Mouse (Mus musculus) G1E-ER4 (cell line): ENCODE data around the gene Mfsd11. TPM values are rescaled to one million over a fixed set of nuclear protein-coding genes. Genes with fewer than 3 reads are reported as not detected.

ENCODE experiments used
- GATA1 ChIP-seq: IDR thresholded peaks from one replicate; pipeline ENCODE4 v1.8.0; 2012; ENCODE audit warnings: low read length, inconsistent platforms
- polyA plus RNA-seq: library from polyadenylated mRNA; stranded (reverse); fragments of >175 nt; gene quantifications from 2 replicates; pipeline ENCODE4 v1.2.3, GENCODE M21; 2012

Mfsd11 gene
- polyA plus RNA-seq, 1 experiment: 7.1 TPM

- no peak for TF ChIP-seq GATA1
Observed at GRCm38 (mm10) chr11:116885275-116886151, 33.3 kb downstream of the Mfsd11 start.

GRCm38 (mm10) chr11:116887136-116887535, 34.9 kb downstream of the Mfsd11 start:
- TF ChIP-seq GATA1: no peak

GRCm38 (mm10) chr11:116893532-116894442, 41.5 kb downstream of the Mfsd11 start:
- TF ChIP-seq GATA1: no peak

GRCm38 (mm10) chr11:116895402-116895801, 43.2 kb downstream of the Mfsd11 start:
- no peak for TF ChIP-seq GATA1

- TF ChIP-seq GATA1: no peak
Observed at GRCm38 (mm10) chr11:116899247-116899646, 47.0 kb downstream of the Mfsd11 start.

GRCm38 (mm10) chr11:116905741-116906456, 53.7 kb downstream of the Mfsd11 start:
- TF ChIP-seq GATA1: no peak

- TF ChIP-seq GATA1: no peak
Observed at GRCm38 (mm10) chr11:116913573-116913972, 61.3 kb downstream of the Mfsd11 start.

GRCm38 (mm10) chr11:116914267-116914885, 62.1 kb downstream of the Mfsd11 start:
- no peak for TF ChIP-seq GATA1

- no peak for TF ChIP-seq GATA1
Observed at GRCm38 (mm10) chr11:116915241-116915640, 63.0 kb downstream of the Mfsd11 start.

- no peak for TF ChIP-seq GATA1
Observed at GRCm38 (mm10) chr11:116917361-116917760, 65.1 kb downstream of the Mfsd11 start.

- no peak for TF ChIP-seq GATA1
Observed at GRCm38 (mm10) chr11:116918323-116919185, 66.3 kb downstream of the Mfsd11 start, which contains the start of gene Mgat5b. Gene Mgat5b, plus strand, starts transcription at chr11:116918863.

GRCm38 (mm10) chr11:116919186-116920020, 67.2 kb downstream of the Mfsd11 start:
- TF ChIP-seq GATA1: no peak

GRCm38 (mm10) chr11:116920746-116921145, 68.5 kb downstream of the Mfsd11 start:
- no peak for TF ChIP-seq GATA1

GRCm38 (mm10) chr11:116922058-116922457, 69.8 kb downstream of the Mfsd11 start:
- TF ChIP-seq GATA1: no peak

Other genes starting within 250 kb of the Mfsd11 start
- 4.8 and 5.3 TPM in 2 replicates for gene Rhbdf2, start 225.4 kb upstream of the Mfsd11 start, polyA plus RNA-seq
- 0.52 and 0.56 TPM in 2 replicates for gene Prcd, start 198.9 kb upstream of the Mfsd11 start, polyA plus RNA-seq
- not detected in 2 replicates for gene Cygb, start 198.1 kb upstream of the Mfsd11 start, polyA plus RNA-seq
- not detected in 2 replicates for gene St6galnac1, start 76.9 kb upstream of the Mfsd11 start, polyA plus RNA-seq
- gene Mxra7, start 24.4 kb upstream of the Mfsd11 start, polyA plus RNA-seq: not detected in 2 replicates
- 63.8 and 85.4 TPM in 2 replicates for gene Mettl23, start 9.2 kb upstream of the Mfsd11 start, polyA plus RNA-seq
- gene Jmjd6, start 9.0 kb upstream of the Mfsd11 start, polyA plus RNA-seq: 36.6 and 47.3 TPM in 2 replicates
- gene Srsf2, start 654 bp downstream of the Mfsd11 start, polyA plus RNA-seq: 1,994 and 2,305 TPM in 2 replicates
- not detected in 2 replicates for gene Mgat5b, start 66.4 kb downstream of the Mfsd11 start, polyA plus RNA-seq